Mouse (Mus musculus) hindbrain, embryonic 15.5 days (tissue): ENCODE results near the gene Gm11985. TPM values are rescaled to one million over a fixed set of nuclear protein-coding genes. Genes with fewer than 3 reads are reported as not detected.

ENCODE experiments used
- ATAC-seq: fragments of 200-750 bp; cut with Nextera tagmentation; 2 replicates; pipeline ENCODE4 v1.8.0; 2017; ENCODE audit warnings: low read depth, moderate number of reproducible peaks, moderate TSS enrichment; ENCODE audit not compliant: low FRiP score
- H3K27ac ChIP-seq: fragments of 300-500 bp; sonication (generic); replicated peaks from 2 replicates; pipeline ENCODE4 v1.5.1; 2015; ENCODE audit warnings: mild to moderate bottlenecking, inconsistent platforms
- H3K27me3 ChIP-seq: fragments of 300-500 bp; sonication (generic); 2 replicates; pipeline ENCODE4 v1.6.1; 2015; ENCODE audit warnings: control low read depth, inconsistent platforms
- H3K36me3 ChIP-seq: fragments of 300-500 bp; sonication (generic); 2 replicates; pipeline ENCODE4 v1.6.1; 2015; ENCODE audit warnings: control low read depth, inconsistent platforms
- H3K4me1 ChIP-seq: fragments of 300-500 bp; sonication (generic); replicated peaks from 2 replicates; pipeline ENCODE4 v1.6.1; 2015; ENCODE audit warnings: control low read depth, inconsistent platforms
- H3K4me2 ChIP-seq: fragments of 300-500 bp; sonication (generic); 2 replicates; pipeline ENCODE4 v1.6.1; 2015; ENCODE audit warnings: moderate library complexity, mild to moderate bottlenecking, inconsistent platforms
- H3K4me3 ChIP-seq: fragments of 300-500 bp; sonication (generic); 2 replicates; pipeline ENCODE4 v1.5.1; 2015; ENCODE audit warnings: mild to moderate bottlenecking, inconsistent platforms
- H3K9ac ChIP-seq: fragments of 300-500 bp; sonication (generic); 2 replicates; pipeline ENCODE4 v1.6.1; 2015; ENCODE audit warnings: inconsistent platforms
- H3K9me3 ChIP-seq: fragments of 300-500 bp; sonication (generic); 2 replicates; pipeline ENCODE4 v1.6.1; 2016; ENCODE audit warnings: control low read depth, inconsistent platforms
- WGBS: fragments of 180-500 bp; shearing (Covaris S2); methylation state at CpG from one replicate; pipeline ENCODE4 v1.1.7; 2015; 5-methylcytosine and 5-hydroxymethylcytosine counted together
- polyA plus RNA-seq: library from polyadenylated mRNA; unstranded; fragments of >200 nt; fragmentation: Nextera tagmentation; extraction: Ambion mirVana; gene quantifications from 2 replicates; pipeline ENCODE4 v1.2.1, GENCODE M21; 2015

Gm11985 gene
- polyA plus RNA-seq, 1 experiment from 2014 or later, result 0.16 TPM

DNA sequence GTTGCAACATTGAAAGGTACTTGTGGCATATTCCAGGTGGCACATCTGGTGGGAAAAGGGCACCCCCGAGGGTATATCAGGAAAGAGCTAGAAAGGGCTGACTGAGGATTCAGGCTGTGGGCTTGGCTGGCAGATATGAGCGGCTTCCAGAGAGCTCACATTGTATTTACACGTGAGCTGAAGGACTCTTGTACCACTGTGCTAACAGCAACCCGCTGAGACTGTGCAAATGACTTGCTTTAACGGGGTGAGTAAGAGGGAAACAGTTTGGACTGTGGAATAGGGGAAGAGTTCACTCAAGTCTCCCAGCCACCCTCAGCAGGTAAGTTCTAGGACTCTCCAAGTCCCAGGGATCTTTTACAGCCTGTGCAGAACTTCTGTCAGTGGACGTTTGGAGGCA lies 14.7 kb downstream of the Gm11985 start:
- H3K4me3 ChIP-seq, result no peak overlapping the region
- H3K4me2 ChIP-seq, result no peak overlapping the region
- H3K4me1 ChIP-seq, result no peaks in the 10 kb centered on the region
- no peak overlapping the region for H3K9ac ChIP-seq
- H3K9me3 ChIP-seq, result no peaks in the 10 kb centered on the region
- no peak for ATAC-seq
- no peaks in the 10 kb centered on the region for H3K27me3 ChIP-seq
- WGBS, result 84% methylated on average over 6 of the region's 6 CpGs
- no peak overlapping the region for H3K27ac ChIP-seq
- H3K36me3 ChIP-seq, result peaks cover 19% of the 10 kb centered on the region

DNA sequence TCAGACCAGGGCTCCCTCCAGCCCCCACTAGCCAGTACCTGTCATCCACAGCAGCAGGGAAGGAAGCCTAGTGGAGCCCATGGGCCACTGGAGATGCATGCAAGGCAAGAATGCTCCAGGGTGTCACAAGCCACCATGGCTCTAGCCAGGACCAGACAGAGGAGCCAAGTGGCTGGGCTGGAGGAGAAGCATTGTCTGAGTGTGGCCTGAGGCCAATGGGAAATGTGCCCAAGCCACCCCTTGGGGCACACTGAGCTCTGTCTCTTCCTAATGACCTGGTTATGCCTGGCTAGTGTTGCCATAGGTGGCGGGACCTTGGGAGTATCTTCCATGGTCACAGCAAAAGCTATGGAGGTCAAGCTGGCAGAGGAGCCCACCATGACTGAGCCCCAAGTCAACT lies 18.7 kb downstream of the Gm11985 start:
- H3K36me3 ChIP-seq, result peaks cover 36% of the 10 kb centered on the region
- WGBS, result 88% methylated on average over 1 of the region's 1 CpGs
- H3K4me3 ChIP-seq, result no peak overlapping the region
- H3K27ac ChIP-seq, result no peak overlapping the region
- no peak overlapping the region for H3K9ac ChIP-seq
- ATAC-seq, result no peak
- no peaks in the 10 kb centered on the region for H3K27me3 ChIP-seq
- H3K4me2 ChIP-seq, result no peak overlapping the region
- H3K4me1 ChIP-seq, result no peaks in the 10 kb centered on the region
- H3K9me3 ChIP-seq, result no peaks in the 10 kb centered on the region

DNA sequence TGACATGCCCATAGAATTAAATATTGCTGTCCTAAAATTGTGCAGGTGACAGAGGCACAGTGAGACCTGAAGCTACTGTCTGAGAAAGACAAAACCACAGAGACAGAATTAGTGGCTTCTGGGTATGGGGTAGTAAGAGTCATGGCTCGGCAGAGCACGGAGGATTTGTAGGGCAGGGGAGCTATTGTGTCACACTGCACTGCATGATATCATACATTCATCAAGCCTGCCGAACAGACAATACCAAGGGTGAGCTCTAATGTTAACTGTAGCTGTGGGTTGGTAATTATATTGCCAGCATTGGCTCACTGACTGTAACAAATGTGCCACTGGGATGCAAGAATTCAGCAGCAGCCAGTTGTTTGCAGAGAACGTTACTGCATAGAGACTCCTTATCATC lies 24.0 kb downstream of the Gm11985 start:
- Histone ChIP-seq H3K36me3 (peaks cover 21% of the 10 kb centered on the region), H3K4me2 (no peak overlapping the region), H3K27ac (peak overlapping the region; percentile 44; the same call in 1 of the 2 replicates), H3K4me3 (no peak overlapping the region), H3K9me3 (no peaks in the 10 kb centered on the region), H3K4me1 (peaks cover 17% of the 10 kb centered on the region), H3K27me3 (no peaks in the 10 kb centered on the region), H3K9ac (no peak overlapping the region)
- ATAC-seq, result no peak
- 25% methylated on average over 4 of the region's 4 CpGs for WGBS

DNA sequence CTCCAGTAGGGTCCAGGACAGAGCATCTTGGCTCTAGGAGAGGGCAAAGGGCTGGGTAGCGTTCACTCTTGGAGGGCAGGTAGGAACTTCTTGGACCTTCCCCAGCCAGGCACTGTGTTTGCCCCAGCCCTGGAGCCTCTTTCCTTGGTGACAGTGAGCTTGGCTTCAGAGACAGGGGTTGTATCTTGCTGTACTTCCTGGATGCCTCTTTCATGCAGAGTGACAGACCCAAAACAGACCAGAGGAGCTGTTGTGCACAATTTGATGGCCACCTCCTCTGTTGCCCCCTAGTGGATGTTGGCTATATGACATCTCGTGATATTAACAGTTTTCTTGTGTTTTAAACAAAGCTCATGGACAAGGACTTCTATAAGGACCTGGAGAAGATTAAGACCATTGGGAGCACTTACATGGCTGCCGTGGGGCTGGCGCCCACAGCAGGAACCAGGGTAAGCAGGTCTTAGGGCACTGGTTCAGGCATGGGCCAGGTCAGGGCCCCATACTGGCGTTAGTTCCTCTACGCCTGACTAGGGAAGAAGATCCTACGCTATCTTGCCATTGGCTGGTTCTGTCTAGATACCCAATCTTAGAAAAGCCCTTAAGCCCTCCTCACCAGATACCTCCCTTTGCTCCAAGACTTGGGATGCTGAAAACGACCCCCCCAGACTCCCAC lies 26.7 kb downstream of the Gm11985 start:
- Histone ChIP-seq H3K4me1 (peaks cover 17% of the 10 kb centered on the region), H3K9ac (no peak overlapping the region), H3K9me3 (no peaks in the 10 kb centered on the region), H3K36me3 (peaks cover 9% of the 10 kb centered on the region; the same call in 1 of the 2 replicates), H3K27ac (peak overlapping the region; percentile 66), H3K27me3 (no peaks in the 10 kb centered on the region), H3K4me2 (no peak overlapping the region), H3K4me3 (no peak overlapping the region)
- WGBS, result 83% methylated on average over 8 of the region's 8 CpGs
- 0 out of 2 replicates have a peak, but pooled peaks have one; percentile 25 for ATAC-seq

DNA sequence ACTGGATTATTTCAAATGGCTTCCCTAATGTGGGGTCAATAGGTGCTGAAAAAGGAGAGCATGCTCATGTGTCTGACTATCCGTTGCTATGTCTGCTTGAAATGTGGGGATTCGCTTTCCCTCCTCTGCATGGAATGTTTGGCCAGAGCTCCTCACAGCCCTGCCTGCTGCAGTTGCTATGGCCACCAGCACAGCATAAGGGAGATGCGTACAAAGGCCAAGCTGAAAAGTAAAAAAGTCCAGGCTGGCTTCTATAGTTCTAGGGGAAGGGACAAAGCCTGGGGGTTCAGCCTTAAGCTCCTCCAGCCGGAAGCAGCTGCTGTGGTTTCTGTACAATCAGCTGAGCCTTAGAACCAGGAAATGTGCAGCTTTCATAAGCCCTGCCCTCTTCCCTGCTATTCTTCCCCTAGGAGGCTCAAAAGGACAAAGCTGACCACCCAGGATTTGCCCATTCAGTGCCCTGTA lies 27.7 kb downstream of the Gm11985 start:
- Histone ChIP-seq H3K27me3 (no peaks in the 10 kb centered on the region), H3K36me3 (peaks cover 6% of the 10 kb centered on the region; the same call in 1 of the 2 replicates), H3K9me3 (no peaks in the 10 kb centered on the region), H3K27ac (peak overlapping the region; percentile 66), H3K9ac (no peak overlapping the region), H3K4me1 (peaks cover 17% of the 10 kb centered on the region), H3K4me3 (no peak overlapping the region), H3K4me2 (no peak overlapping the region)
- 23% methylated on average over 4 of the region's 4 CpGs for WGBS
- ATAC-seq, result peak; percentile 58; the same call in 1 of the 2 replicates

DNA sequence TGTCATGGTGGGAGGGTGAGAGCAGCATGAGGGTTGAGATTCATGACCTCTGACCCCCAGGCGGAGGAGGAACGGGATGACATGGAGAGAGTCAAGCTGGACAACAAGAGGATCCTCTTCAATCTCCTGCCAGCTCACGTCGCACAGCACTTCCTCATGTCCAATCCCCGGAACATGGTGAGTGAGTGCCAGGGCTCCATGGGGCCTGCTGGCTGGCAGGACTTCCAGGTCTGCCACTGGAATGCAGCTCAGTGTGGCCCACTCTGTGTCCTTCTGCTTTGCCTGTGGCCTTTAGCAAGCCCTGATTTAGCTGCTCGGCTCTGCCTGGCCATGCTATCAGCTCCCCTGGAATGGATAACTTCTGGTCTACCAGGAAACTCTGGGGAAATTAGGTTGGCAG lies 28.2 kb downstream of the Gm11985 start:
- Histone ChIP-seq H3K9me3 (no peaks in the 10 kb centered on the region), H3K9ac (no peak overlapping the region), H3K36me3 (peaks cover 4% of the 10 kb centered on the region; the same call in 1 of the 2 replicates), H3K27me3 (no peaks in the 10 kb centered on the region), H3K4me1 (peaks cover 17% of the 10 kb centered on the region), H3K4me3 (no peak overlapping the region), H3K4me2 (no peak overlapping the region), H3K27ac (peak overlapping the region; percentile 66)
- WGBS, result 48% methylated on average over 6 of the region's 6 CpGs
- peak; percentile 17; the same call in 1 of the 2 replicates for ATAC-seq

DNA sequence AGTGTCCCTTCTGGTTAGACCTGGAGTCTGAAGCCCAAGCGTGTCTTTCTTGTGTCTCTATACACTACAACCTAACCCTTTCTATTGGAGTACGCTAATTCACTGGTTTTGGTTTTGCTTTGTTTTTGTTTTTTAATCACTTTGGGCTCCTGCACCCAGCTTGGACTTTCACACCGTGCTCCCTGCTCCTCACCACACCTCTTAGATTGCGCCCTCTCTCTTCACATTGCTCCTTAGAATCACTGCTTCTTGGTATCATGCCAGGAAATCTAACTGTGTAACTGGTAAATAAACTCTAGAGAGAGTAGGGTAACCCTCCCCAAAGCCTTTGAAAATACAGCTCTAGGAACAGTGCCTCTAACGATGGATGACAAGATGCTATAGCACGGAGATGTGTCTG lies 30.2 kb downstream of the Gm11985 start:
- Histone ChIP-seq H3K9me3 (no peaks in the 10 kb centered on the region), H3K4me1 (peaks cover 17% of the 10 kb centered on the region), H3K9ac (no peak overlapping the region), H3K4me2 (no peak overlapping the region), H3K36me3 (peaks cover 4% of the 10 kb centered on the region; the same call in 1 of the 2 replicates), H3K27me3 (no peaks in the 10 kb centered on the region), H3K4me3 (no peak overlapping the region), H3K27ac (no peak overlapping the region)
- 86% methylated on average over 6 of the region's 6 CpGs for WGBS
- no peak for ATAC-seq

DNA sequence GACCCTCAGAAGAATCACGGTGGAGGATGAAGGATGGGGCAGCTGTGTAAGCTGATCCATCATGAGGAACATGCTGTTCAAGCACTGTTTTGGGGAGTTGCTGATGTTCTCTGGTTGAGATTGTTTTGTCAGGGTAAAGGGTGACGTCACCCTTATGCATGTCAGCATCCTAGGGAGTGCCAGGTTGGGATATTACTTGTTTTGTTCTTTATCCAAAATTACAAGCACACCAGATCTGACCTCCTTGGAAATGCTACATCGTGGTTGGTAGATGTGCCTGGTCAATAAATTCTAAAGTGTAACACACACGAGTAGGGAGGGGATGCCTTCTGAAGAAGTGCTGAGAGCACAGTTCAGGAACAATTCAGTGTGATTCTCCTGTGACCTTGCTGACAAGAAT lies 31.9 kb downstream of the Gm11985 start:
- Histone ChIP-seq H3K4me2 (no peak overlapping the region), H3K4me3 (no peak overlapping the region), H3K27me3 (no peaks in the 10 kb centered on the region), H3K4me1 (peaks cover 16% of the 10 kb centered on the region), H3K27ac (no peak overlapping the region), H3K36me3 (peaks cover 4% of the 10 kb centered on the region; the same call in 1 of the 2 replicates), H3K9me3 (no peaks in the 10 kb centered on the region), H3K9ac (no peak overlapping the region)
- WGBS, result 78% methylated on average over 4 of the region's 4 CpGs
- no peak for ATAC-seq

DNA sequence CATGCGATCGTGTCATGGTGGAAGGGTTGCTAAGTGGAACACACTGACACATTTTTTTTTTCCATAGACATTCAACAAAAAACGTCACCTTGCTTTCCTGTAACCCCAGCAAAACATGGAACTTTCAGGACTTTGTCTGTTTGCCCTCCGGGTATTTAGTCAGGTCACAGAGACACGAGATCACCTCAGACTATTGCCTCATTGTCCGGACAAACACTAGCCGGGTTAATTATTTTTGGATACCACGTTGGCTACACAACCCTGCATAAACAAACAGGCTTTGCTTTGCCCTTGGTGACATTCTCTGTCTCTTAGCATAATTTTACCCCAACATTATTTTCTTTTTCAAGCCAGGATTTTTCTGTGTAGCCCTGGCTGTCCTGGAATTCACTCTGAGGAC lies 35.3 kb downstream of the Gm11985 start:
- Histone ChIP-seq H3K4me1 (no peaks in the 10 kb centered on the region; the same call in 1 of the 2 replicates), H3K27ac (no peak overlapping the region), H3K4me3 (no peak overlapping the region), H3K36me3 (peaks cover 4% of the 10 kb centered on the region; the same call in 1 of the 2 replicates), H3K9ac (no peak overlapping the region), H3K9me3 (no peaks in the 10 kb centered on the region), H3K27me3 (no peaks in the 10 kb centered on the region), H3K4me2 (no peak overlapping the region)
- WGBS, result 82% methylated on average over 8 of the region's 8 CpGs
- no peak for ATAC-seq

DNA sequence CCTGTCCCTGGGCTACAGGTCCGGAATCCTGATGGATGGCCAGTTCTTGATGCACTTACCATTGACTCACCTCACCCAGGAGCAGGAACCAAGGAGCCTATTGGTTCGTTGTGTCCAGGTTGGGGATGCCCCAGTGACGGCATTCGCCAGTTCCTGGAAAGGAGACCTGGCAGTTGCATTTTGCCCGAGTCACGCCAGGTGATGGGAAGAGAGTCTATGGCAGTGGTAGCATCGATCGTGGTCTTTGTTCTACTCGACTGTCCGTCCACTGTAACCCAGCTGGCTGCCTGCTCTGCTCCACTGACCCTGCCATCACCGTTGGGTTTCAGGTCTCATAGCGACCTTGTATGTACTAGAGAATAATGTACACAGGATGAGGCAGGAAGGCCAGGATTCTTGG lies 36.0 kb downstream of the Gm11985 start:
- H3K9ac ChIP-seq, result no peak overlapping the region
- no peaks in the 10 kb centered on the region for H3K9me3 ChIP-seq
- peaks cover 4% of the 10 kb centered on the region; the same call in 1 of the 2 replicates for H3K36me3 ChIP-seq
- no peak overlapping the region for H3K27ac ChIP-seq
- no peak overlapping the region for H3K4me2 ChIP-seq
- H3K27me3 ChIP-seq, result no peaks in the 10 kb centered on the region
- no peak overlapping the region for H3K4me3 ChIP-seq
- 93% methylated on average over 12 of the region's 12 CpGs for WGBS
- no peaks in the 10 kb centered on the region; the same call in 1 of the 2 replicates for H3K4me1 ChIP-seq
- no peak for ATAC-seq

DNA sequence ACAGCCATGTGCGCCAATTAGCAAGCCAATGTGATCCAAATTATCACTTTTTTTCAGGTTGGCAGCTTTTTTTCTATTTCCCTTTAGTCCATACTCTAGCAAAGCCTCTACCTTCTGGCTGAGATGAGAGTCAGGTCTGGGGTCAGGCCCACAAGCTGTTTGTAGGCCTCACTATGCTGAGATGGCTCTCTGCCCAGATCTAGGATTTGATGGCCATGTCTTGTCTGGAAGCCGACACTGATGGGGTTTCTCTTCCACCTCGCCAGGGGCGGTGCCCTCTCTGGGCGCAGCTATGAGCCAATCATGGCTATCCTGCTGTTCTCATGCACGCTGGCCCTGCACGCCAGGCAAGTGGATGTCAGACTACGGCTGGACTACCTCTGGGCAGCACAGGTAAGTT lies 37.9 kb downstream of the Gm11985 start:
- 93% methylated on average over 8 of the region's 8 CpGs for WGBS
- Histone ChIP-seq H3K4me3 (no peak overlapping the region), H3K9me3 (no peaks in the 10 kb centered on the region), H3K4me1 (no peaks in the 10 kb centered on the region; the same call in 1 of the 2 replicates), H3K27ac (no peak overlapping the region), H3K27me3 (no peaks in the 10 kb centered on the region), H3K4me2 (no peak overlapping the region), H3K36me3 (peaks cover 4% of the 10 kb centered on the region; the same call in 1 of the 2 replicates), H3K9ac (no peak overlapping the region)
- ATAC-seq, result 0 out of 2 replicates have a peak, but pooled peaks have one; percentile 16

DNA sequence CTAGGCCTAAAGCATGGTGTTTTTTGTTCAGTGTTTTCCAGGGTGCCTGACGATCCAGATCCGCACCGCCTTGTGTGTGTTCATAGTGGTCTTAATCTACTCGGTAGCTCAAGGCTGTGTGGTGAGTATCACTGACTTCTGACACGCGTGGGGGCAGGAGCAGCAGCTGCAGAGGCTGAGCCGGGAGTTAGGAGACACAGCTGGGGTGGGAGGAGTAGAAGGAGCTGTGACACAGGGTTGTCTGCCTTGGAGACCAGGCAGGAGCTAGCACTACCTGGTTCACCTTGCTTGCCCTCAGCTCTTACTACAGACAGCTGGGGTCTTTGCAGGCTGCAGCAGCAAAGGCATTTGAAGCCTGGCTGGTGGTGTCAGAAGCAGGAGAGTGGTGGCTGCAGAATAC lies 38.9 kb downstream of the Gm11985 start:
- 76% methylated on average over 7 of the region's 7 CpGs for WGBS
- no peak overlapping the region for H3K27ac ChIP-seq
- no peaks in the 10 kb centered on the region for H3K27me3 ChIP-seq
- no peak overlapping the region for H3K4me2 ChIP-seq
- H3K4me3 ChIP-seq, result no peak overlapping the region
- no peaks in the 10 kb centered on the region for H3K9me3 ChIP-seq
- H3K36me3 ChIP-seq, result peaks cover 10% of the 10 kb centered on the region
- no peaks in the 10 kb centered on the region; the same call in 1 of the 2 replicates for H3K4me1 ChIP-seq
- ATAC-seq, result no peak
- no peak overlapping the region for H3K9ac ChIP-seq
